Mouse (Mus musculus): Measurements from ENCODE around the gene Creb5.

Creb5 gene

GRCm38 (mm10) chr6:53477501-53477900, 190.4 kb downstream of the Creb5 start:
- no peak for DNase-seq (ENCODE audit: low read depth in 1 of 2, low spot score in 2 of 2)

GRCm38 (mm10) chr6:53490917-53491316, 203.8 kb downstream of the Creb5 start:
- no peak for DNase-seq (ENCODE audit: low read depth in 1 of 2, low spot score in 2 of 2)

- DNase-seq (ENCODE audit: low read depth in 1 of 2, low spot score in 2 of 2), result no peak
These were observed 204.3 kb downstream of the Creb5 start for GRCm38 (mm10) chr6:53491331-53491730.

GRCm38 (mm10) chr6:53493864-53494263, 206.8 kb downstream of the Creb5 start:
- DNase-seq (ENCODE audit: low read depth in 1 of 2, low spot score in 2 of 2), result no peak

GRCm38 (mm10) chr6:53495667-53496066, 208.6 kb downstream of the Creb5 start:
- no peak for DNase-seq (ENCODE audit: low read depth in 1 of 2, low spot score in 2 of 2)

GRCm38 (mm10) chr6:53496325-53496753, 209.3 kb downstream of the Creb5 start:
- no peak for DNase-seq (ENCODE audit: low read depth in 1 of 2, low spot score in 2 of 2)

GRCm38 (mm10) chr6:53497904-53498536, 210.9 kb downstream of the Creb5 start:
- no peak for DNase-seq (ENCODE audit: low read depth in 1 of 2, low spot score in 2 of 2)

- DNase-seq (ENCODE audit: low read depth in 1 of 2, low spot score in 2 of 2), result no peak
These were observed 212.7 kb downstream of the Creb5 start for GRCm38 (mm10) chr6:53499621-53500295.

GRCm38 (mm10) chr6:53501236-53501635, 214.2 kb downstream of the Creb5 start:
- DNase-seq (ENCODE audit: low read depth in 1 of 2, low spot score in 2 of 2), result no peak

GRCm38 (mm10) chr6:53506947-53507564, 220.0 kb downstream of the Creb5 start:
- no peak for DNase-seq (ENCODE audit: low read depth in 1 of 2, low spot score in 2 of 2)

- no peak for DNase-seq (ENCODE audit: low read depth in 1 of 2, low spot score in 2 of 2)
These were observed 221.9 kb downstream of the Creb5 start for GRCm38 (mm10) chr6:53508847-53509494.

- no peak for DNase-seq (ENCODE audit: low read depth in 1 of 2, low spot score in 2 of 2)
These were observed 222.9 kb downstream of the Creb5 start for GRCm38 (mm10) chr6:53510005-53510404.

- DNase-seq (ENCODE audit: low read depth in 1 of 2, low spot score in 2 of 2), result no peak
These were observed 225.2 kb downstream of the Creb5 start for GRCm38 (mm10) chr6:53512226-53512625.

- DNase-seq (ENCODE audit: low read depth in 1 of 2, low spot score in 2 of 2), result no peak
These were observed 226.3 kb downstream of the Creb5 start for GRCm38 (mm10) chr6:53513380-53513779.

- no peak for DNase-seq (ENCODE audit: low read depth in 1 of 2, low spot score in 2 of 2)
These were observed 227.8 kb downstream of the Creb5 start for GRCm38 (mm10) chr6:53514862-53515261.

- no peak for DNase-seq (ENCODE audit: low read depth in 1 of 2, low spot score in 2 of 2)
These were observed 228.5 kb downstream of the Creb5 start for GRCm38 (mm10) chr6:53515611-53516010.

- DNase-seq (ENCODE audit: low read depth in 1 of 2, low spot score in 2 of 2), result no peak
These were observed 230.4 kb downstream of the Creb5 start for GRCm38 (mm10) chr6:53517371-53517945.

GRCm38 (mm10) chr6:53523743-53524497, 236.8 kb downstream of the Creb5 start:
- DNase-seq (ENCODE audit: low read depth in 1 of 2, low spot score in 2 of 2), result no peak

GRCm38 (mm10) chr6:53526460-53526859, 239.4 kb downstream of the Creb5 start:
- no peak for DNase-seq (ENCODE audit: low read depth in 1 of 2, low spot score in 2 of 2)

GRCm38 (mm10) chr6:53530742-53531141, 243.7 kb downstream of the Creb5 start:
- no peak for DNase-seq (ENCODE audit: low read depth in 1 of 2, low spot score in 2 of 2)

- no peak for DNase-seq (ENCODE audit: low read depth in 1 of 2, low spot score in 2 of 2)
These were observed 244.4 kb downstream of the Creb5 start for GRCm38 (mm10) chr6:53531461-53531860.

Measured in monocyte, adult 2 months (primary cell).